Mouse (Mus musculus) liver, adult 2 months (tissue): ENCODE results near the gene Cd101. TPM values are rescaled to one million over a fixed set of nuclear protein-coding genes. Genes with fewer than 3 reads are reported as not detected.

Source experiments
- DNase-seq: peaks from one replicate; pipeline ENCODE4 v3.0.0-alpha.2; 2011; ENCODE audit warnings: low read depth, low spot score; ENCODE audit errors: extremely low read depth
- H3K27ac ChIP-seq: fragments of 200-500 bp; replicated peaks from 2 replicates; pipeline ENCODE4 v1.5.1; 2012; ENCODE audit warnings: low read depth, mild to moderate bottlenecking, control low read depth, inconsistent platforms, low read length; ENCODE audit not compliant: insufficient read depth
- H3K27me3 ChIP-seq: fragments of 200-500 bp; 2 replicates; pipeline ENCODE4 v1.6.1; 2012; ENCODE audit warnings: mild to moderate bottlenecking, moderate library complexity, low read length, inconsistent platforms; ENCODE audit not compliant: control insufficient read depth, insufficient read depth
- H3K36me3 ChIP-seq: fragments of 200-500 bp; 2 replicates; pipeline ENCODE4 v1.6.1; 2012; ENCODE audit warnings: low read length, inconsistent platforms; ENCODE audit not compliant: control insufficient read depth, insufficient read depth
- H3K4me1 ChIP-seq: fragments of 200-500 bp; 2 replicates; pipeline ENCODE4 v1.6.1; 2011; ENCODE audit warnings: low read length; ENCODE audit not compliant: control insufficient read depth, insufficient read depth
- H3K4me3 ChIP-seq: fragments of 200-500 bp; 2 replicates; pipeline ENCODE4 v1.5.1; 2011; ENCODE audit warnings: low read depth, mild to moderate bottlenecking, control low read depth, low read length, moderate library complexity; ENCODE audit not compliant: insufficient read depth
- H3K79me2 ChIP-seq: fragments of 200-500 bp; 2 replicates; pipeline ENCODE4 v1.6.1; 2012; ENCODE audit warnings: inconsistent platforms, mild to moderate bottlenecking, low read length, moderate library complexity; ENCODE audit not compliant: control insufficient read depth, insufficient read depth
- H3K9ac ChIP-seq: fragments of 200-500 bp; 2 replicates; pipeline ENCODE4 v1.6.1; 2012; ENCODE audit warnings: low read depth, mild to moderate bottlenecking, control low read depth, inconsistent platforms, low read length
- CTCF ChIP-seq: fragments of 200-500 bp; IDR thresholded peaks from 2 replicates; pipeline ENCODE4 v1.5.1; 2011; ENCODE audit warnings: low read depth, low read length, control low read depth
- POLR2A ChIP-seq: fragments of 200-500 bp; IDR thresholded peaks from 2 replicates; pipeline ENCODE4 v1.6.1; 2011; ENCODE audit warnings: low read length, control low read depth; ENCODE audit not compliant: insufficient read depth; ENCODE audit errors: extremely low read depth
- WGBS: fragments of 180-500 bp; shearing (Covaris S2); methylation state at CpG from one replicate; pipeline ENCODE4 v1.1.7; 2018; 5-methylcytosine and 5-hydroxymethylcytosine counted together
- polyA plus RNA-seq: library from polyadenylated mRNA; depleted of rRNA; stranded (reverse); fragments of >200 nt; gene quantifications from 2 replicates; pipeline ENCODE4 v1.2.3, GENCODE M21; 2012
- total RNA-seq: library from RNA; depleted of rRNA; stranded (reverse); fragments of >200 nt; gene quantifications from 2 replicates; pipeline ENCODE4 v1.2.3, GENCODE M21; 2014

Cd101 gene
- total and polyA plus RNA-seq, 2 experiments = 0.07 TPM; not detected in 1

DNA sequence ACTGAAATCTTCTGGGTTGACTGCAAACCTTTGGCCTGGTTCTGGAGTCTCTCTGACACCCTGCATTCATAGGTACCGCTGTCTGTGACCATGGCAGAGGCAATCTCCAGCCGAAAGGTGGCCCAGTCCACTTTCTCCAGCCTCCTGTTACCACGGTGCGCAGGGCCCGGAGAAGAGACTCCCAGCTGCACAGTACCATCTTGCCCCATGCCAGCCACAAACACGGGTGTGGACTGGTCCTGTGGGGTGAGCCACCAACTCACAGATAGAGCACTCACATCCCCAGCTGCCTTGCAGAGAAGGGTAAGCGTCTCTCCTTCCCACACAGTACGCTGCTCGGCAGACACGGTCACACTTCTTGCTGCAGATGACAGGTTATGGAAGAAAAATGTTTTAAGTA, 16.4 kb downstream of the Cd101 start:
- 92% methylated on average over 10 of the region's 10 CpGs for WGBS
- Histone ChIP-seq H3K4me1 (no peaks in the 10 kb centered on the region), H3K9ac (no peak overlapping the region), H3K36me3 (no peaks in the 10 kb centered on the region), H3K4me3 (no peak overlapping the region), H3K27me3 (no peaks in the 10 kb centered on the region), H3K79me2 (no peaks in the 10 kb centered on the region), H3K27ac (no peak overlapping the region)
- TF ChIP-seq CTCF (no peak), POLR2A (no peak)
- no peak for DNase-seq

DNA sequence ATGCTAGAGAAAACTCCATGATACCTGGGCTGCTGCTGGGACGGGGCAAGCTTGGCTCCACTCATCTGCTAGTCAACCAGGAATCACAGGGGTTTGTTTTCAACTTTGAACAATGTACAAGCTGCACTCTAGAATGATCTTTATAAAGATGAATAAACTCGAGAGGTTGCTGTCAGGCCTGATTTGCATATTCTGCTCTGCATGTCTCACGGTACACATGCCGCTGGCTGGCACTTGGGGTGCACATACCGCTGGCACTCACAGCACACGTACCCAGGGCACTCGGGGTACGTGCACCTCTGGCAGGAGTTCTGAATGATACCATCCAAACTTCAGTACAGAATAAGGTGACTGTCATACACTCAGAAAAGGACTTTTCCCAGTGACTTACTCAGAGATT, 16.8 kb downstream of the Cd101 start:
- Histone ChIP-seq H3K79me2 (no peaks in the 10 kb centered on the region), H3K4me1 (no peaks in the 10 kb centered on the region), H3K36me3 (no peaks in the 10 kb centered on the region), H3K27ac (no peak overlapping the region), H3K27me3 (no peaks in the 10 kb centered on the region), H3K4me3 (no peak overlapping the region), H3K9ac (no peak overlapping the region)
- DNase-seq = no peak
- TF ChIP-seq POLR2A (no peak), CTCF (no peak)
- WGBS = 90% methylated on average over 8 of the region's 8 CpGs

DNA sequence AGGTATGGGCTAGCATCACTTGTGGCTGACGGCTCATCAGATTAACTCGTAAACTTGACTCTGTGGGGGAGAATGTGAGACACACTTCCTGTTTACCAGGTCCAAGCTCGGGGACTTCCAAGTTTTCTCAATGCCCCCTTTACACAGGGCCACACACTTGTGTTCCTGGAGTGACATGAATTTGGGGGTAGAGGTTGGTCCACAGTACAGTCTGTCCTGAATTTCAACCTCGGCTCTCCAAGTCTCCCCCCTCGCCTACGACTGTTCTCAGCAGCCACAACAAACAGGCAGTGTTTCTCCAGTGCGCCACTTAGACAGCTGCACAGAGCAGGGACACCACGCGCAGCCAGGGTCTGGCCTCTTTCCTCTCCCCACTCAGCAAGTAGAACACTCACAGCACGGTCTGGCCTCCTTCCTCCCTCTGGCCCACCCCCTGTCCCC, 17.2 kb downstream of the Cd101 start:
- no peaks in the 10 kb centered on the region for H3K79me2 ChIP-seq
- TF ChIP-seq CTCF (no peak), POLR2A (no peak)
- H3K27ac ChIP-seq = no peak overlapping the region
- H3K9ac ChIP-seq = no peak overlapping the region
- WGBS = 75% methylated on average over 10 of the region's 10 CpGs
- H3K27me3 ChIP-seq = no peaks in the 10 kb centered on the region
- H3K4me3 ChIP-seq = no peak overlapping the region
- H3K4me1 ChIP-seq = no peaks in the 10 kb centered on the region
- H3K36me3 ChIP-seq = no peaks in the 10 kb centered on the region
- DNase-seq = no peak

DNA sequence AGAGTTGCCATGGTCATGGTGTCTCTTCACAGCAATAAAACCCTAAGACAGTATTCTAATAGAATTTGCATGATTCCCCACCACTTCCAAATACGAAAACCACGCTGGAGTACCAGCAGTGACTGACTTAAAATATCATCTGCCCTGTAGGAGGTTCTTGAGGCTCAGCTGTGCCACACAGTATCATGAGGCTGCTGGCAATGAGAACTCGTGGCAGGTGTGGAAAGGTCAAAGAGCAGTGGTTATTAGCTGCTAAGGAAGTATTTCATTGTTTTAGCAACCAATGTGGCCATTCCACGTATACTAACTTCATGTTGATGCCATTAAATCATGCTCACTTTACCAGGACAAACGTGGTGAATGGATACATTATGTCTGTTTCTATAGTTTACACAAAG, 18.2 kb downstream of the Cd101 start:
- Histone ChIP-seq H3K27me3 (no peaks in the 10 kb centered on the region), H3K79me2 (no peaks in the 10 kb centered on the region), H3K4me3 (no peak overlapping the region), H3K4me1 (no peaks in the 10 kb centered on the region), H3K27ac (no peak overlapping the region), H3K36me3 (no peaks in the 10 kb centered on the region), H3K9ac (no peak overlapping the region)
- WGBS = 69% methylated on average over 5 of the region's 5 CpGs
- no peak for DNase-seq
- TF ChIP-seq CTCF = no peak
- no peak for TF ChIP-seq POLR2A

DNA sequence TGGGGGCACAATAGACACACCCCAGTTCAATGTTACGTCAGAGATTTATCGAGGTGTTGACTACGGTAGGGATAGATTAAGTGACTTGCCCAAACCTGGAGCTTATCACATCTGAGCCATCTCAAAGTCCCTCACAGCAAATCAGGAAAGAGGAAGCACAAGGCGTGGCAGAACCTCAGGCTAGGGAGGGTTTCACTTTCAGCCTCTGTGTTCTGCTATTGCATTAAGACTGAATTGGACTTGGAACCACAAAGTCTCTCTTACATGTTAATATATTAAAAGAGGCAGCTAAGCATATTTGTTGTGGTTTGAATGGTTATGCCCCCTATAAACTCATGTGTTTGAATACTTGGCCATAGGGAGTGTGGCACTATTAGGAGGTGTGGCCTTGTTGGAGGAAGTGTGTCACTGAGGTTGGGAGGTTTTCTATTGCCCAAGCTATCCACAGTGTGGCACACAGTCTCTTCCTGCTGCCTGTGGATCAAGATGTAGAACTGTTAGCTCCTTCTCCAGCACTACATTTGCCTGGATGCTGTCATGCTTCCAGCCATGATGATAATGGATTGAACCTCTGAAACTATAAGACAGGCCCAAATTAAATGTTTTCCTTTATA, 18.7 kb downstream of the Cd101 start:
- Histone ChIP-seq H3K27me3 (no peaks in the 10 kb centered on the region), H3K4me1 (no peaks in the 10 kb centered on the region), H3K27ac (no peak overlapping the region), H3K4me3 (no peak overlapping the region), H3K36me3 (no peaks in the 10 kb centered on the region), H3K79me2 (no peaks in the 10 kb centered on the region), H3K9ac (no peak overlapping the region)
- peak; percentile 7 for DNase-seq
- no peak for TF ChIP-seq POLR2A
- TF ChIP-seq CTCF = no peak
- 79% methylated on average over 4 of the region's 4 CpGs for WGBS

- TF ChIP-seq CTCF = no peak
- no peak for TF ChIP-seq POLR2A
- H3K4me3 ChIP-seq = no peak overlapping the region
- WGBS = 73% methylated on average over 5 of the region's 5 CpGs
- H3K36me3 ChIP-seq = no peaks in the 10 kb centered on the region
- H3K27ac ChIP-seq = no peak overlapping the region
- H3K27me3 ChIP-seq = no peaks in the 10 kb centered on the region
- H3K9ac ChIP-seq = no peak overlapping the region
- no peaks in the 10 kb centered on the region for H3K79me2 ChIP-seq
- no peaks in the 10 kb centered on the region for H3K4me1 ChIP-seq
- DNase-seq = no peak
These were observed 22.1 kb downstream of the Cd101 start for GRCm38 (mm10) chr3:101007112-101007782.
